Mouse (Mus musculus): ENCODE data around the gene Ap3d1. TPM values are rescaled to one million over a fixed set of nuclear protein-coding genes. Genes with fewer than 3 reads are reported as not detected.

The Ap3d1 gene
- polyA plus RNA-seq, 1 experiment, result 35.0 TPM

DNA sequence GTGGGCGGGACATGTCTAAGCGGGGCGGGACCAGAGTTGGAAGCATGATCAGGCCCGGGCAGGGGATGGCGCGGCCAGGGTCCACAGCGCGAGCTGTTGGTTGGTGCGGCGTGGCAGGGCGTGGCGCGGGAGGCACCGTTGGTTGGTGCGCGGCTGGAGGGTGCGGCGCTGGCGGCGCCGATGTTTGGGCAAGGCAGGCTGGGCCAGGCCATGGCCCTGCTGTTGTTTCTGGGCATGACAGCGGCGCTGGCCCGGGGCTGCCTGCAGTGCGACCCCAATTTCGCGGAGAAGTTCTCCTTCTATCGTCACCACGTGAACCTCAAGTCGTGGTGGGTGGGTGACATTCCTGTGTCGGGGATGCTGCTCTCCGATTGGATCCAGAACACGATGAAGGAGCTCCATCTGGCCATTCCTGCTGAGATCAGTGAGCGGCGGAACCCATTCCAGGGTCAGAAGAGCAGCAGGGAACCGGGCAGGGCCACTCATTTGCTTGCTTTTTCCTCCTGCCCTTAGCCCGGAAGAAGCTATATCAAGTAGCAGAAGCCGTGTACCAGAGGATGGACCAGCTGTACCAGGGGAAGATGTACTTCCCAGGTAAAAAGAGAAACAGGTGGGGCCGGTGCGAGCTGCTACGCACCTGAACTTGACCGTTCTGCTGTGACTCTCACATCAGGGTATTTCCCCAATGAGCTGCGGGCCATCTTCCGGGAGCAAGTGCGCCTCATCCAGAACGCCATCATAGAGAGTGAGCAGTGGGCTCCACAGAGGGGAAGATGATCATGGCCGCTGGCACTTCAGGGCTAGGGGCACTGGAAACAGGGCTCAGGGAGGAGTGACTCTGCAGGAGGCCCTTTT is 39.3 kb downstream of the Ap3d1 start:
- H3K4me3 ChIP-seq (ENCODE audit: insufficient read depth, low read depth, low read length), result peak overlapping the region; percentile 67
- H3K27ac ChIP-seq (replicated peaks; ENCODE audit: low read depth, low read length), result peak overlapping the region; percentile 33
- H3K4me1 ChIP-seq (ENCODE audit: control insufficient read depth, insufficient read depth, insufficient read length, low read length), result peaks cover 8% of the 10 kb centered on the region

DNA sequence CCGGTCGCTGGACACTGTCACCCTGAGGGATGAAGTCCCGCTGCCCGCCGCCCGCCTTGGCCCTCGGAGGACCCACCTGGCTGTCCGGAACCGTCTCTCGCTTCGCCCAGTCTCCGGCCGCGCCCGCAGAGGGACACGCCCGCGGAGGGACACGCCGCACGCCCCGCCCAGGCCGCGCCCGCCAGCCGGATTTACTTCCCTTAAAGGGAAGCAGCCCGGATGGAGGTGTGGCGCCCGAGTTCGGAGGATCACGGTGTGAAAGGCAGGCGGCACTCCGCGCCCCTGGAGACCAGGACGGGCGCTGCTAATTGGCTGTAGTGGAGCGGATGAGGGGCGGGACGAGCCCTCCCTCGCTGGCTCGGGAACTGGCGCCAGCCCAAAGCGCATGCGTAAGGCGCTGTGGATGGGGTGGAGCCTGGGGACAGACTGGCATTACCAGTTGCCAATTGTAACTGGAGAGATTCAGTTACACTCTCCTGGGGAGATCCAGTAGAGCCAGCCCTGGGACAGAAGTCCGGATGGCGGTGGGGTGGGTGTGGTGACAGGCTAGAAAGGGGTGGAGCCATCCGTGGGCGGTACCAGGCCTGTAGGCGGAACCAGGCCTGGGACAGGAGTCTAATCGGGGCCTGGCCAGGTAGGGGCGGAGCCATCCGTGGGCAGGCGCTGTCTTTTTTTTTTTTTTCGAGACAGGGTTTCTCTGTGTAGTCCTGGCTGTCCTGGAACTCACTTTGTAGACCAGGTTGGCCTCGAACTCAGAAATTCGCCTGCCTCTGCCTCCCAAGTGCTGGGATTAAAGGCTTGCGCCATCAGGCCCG is 40.1 kb downstream of the Ap3d1 start, which contains the start of the genes Mob3a and Izumo4:
Gene Mob3a, minus strand, starts transcription at position 257 of the 815 bp plus-strand sequence.
Gene Izumo4, plus strand, starts transcription at position 464 of the 815 bp plus-strand sequence.
- peak within 1 kb of the TSS; percentile 72 for H3K4me3 ChIP-seq (ENCODE audit: insufficient read depth, low read depth, low read length)
- peaks cover 8% of the 10 kb centered on the region for H3K4me1 ChIP-seq (ENCODE audit: control insufficient read depth, insufficient read depth, insufficient read length, low read length)
- peak within 1 kb of the TSS; percentile 61 for H3K27ac ChIP-seq (replicated peaks; ENCODE audit: low read depth, low read length)

DNA sequence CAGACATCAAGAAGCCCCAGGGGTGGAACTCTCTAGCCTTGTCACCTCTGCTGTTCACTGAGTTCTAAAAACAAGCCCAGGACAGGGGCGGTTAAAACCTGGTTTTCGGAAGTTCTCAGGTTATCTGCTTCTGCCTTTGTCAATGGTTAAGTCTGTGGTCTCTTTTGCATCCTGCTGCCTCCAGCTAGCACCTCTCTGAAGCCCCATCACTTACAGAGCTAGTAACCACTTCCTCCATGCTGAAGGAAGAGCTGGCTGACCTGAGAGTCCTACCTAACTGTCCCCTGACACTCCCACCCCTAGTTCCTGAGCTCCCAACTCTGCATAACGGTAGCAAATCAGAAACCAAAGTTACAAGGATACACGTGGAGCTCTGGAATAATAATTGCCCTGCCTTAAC is 41.3 kb downstream of the Ap3d1 start:
- 0 out of 2 replicates have a peak overlapping the region, but pooled peaks have one; percentile 4 for H3K27ac ChIP-seq (replicated peaks; ENCODE audit: low read depth, low read length)
- H3K4me3 ChIP-seq (ENCODE audit: insufficient read depth, low read depth, low read length), result peak overlapping the region; percentile 72
- peaks cover 15% of the 10 kb centered on the region for H3K4me1 ChIP-seq (ENCODE audit: control insufficient read depth, insufficient read depth, insufficient read length, low read length)

DNA sequence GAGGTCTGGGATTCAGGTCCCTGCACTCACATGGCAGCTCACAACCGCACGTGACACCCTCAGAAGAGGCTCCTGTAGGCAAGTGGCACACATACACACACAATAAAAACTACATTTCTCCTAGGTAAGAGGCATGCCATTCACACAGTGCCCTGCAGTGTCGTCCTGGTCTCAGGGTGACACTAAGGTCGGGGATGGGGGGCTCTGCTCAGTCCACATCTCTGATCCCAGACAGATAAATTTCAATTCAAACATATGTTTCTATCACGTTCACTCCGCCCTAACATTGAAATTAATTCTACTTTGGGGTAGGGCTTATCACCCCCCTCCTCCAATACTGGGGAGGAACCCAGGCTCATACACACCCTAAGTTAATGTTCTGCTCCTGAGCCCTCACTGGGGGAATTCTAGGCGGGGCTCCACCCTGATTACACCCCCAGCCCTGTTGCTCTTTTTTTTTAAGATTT is 42.0 kb downstream of the Ap3d1 start:
- Histone ChIP-seq H3K27ac (replicated peaks; ENCODE audit: low read depth, low read length) (no peak overlapping the region), H3K4me3 (ENCODE audit: insufficient read depth, low read depth, low read length) (0 out of 2 replicates have a peak overlapping the region, but pooled peaks have one; percentile 3), H3K4me1 (ENCODE audit: control insufficient read depth, insufficient read depth, insufficient read length, low read length) (peaks cover 19% of the 10 kb centered on the region)

DNA sequence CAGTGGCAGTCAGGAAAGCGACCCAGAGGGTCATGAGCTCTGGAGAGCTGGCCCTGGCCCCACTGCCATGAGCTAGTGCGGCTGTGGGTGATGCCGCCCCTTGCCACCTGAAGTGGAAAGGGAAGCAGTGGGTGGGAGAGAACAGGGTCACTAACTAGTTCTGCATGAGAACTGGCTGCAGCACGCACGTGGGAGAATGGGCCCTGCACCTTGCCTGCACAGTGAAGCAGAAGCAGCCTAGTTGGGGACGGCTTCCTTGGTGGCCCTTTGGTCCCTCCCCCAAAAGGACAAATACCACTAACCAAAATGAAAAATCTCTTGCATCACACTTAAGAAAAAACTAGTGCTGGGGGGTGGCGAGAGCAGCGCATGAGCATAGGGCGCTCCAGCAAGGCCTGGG is 43.5 kb downstream of the Ap3d1 start:
- Histone ChIP-seq H3K4me1 (ENCODE audit: control insufficient read depth, insufficient read depth, insufficient read length, low read length) (peaks cover 19% of the 10 kb centered on the region), H3K4me3 (ENCODE audit: insufficient read depth, low read depth, low read length) (no peak overlapping the region), H3K27ac (replicated peaks; ENCODE audit: low read depth, low read length) (no peak overlapping the region)

DNA sequence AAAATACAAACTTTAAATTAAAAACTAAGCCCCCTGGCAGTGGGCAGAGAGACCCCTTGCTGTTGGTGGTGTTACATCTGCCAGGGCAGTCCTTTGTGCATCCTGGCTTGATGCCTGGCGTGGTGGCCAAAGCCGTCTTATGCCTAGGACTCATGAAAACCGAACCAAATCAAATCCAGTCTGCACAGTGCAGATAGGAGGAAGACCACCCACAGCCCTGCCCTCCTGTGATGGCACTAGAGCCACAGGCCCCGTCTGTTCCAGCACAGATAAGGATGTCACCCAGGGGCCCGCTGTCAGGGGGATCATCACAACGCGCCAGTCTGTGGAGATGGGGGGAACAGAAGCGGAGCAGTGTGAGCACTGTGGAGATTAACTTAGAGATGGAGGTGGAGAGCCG is 44.3 kb downstream of the Ap3d1 start:
- H3K27ac ChIP-seq (replicated peaks; ENCODE audit: low read depth, low read length), result no peak overlapping the region
- H3K4me3 ChIP-seq (ENCODE audit: insufficient read depth, low read depth, low read length), result no peak overlapping the region
- peaks cover 16% of the 10 kb centered on the region for H3K4me1 ChIP-seq (ENCODE audit: control insufficient read depth, insufficient read depth, insufficient read length, low read length)

DNA sequence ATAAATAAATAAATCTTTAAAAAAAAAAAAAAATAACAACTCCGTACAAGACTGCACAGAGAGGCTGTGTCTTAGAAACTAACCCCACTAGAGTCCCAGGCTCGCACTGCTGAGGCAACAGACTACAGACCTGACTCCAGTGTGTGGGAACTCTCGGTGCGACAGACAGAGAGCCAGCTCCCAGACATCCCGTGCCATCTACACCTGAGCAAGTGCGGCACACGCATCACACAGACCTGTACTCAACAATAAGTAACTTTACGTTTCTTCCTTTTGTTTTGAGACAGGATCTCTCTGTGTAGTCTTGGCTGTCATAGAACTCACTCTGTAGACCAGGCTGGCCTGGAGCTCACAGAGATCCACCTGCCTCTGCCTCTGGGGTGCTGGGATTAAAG is 44.7 kb downstream of the Ap3d1 start:
- Histone ChIP-seq H3K4me1 (ENCODE audit: control insufficient read depth, insufficient read depth, insufficient read length, low read length) (peaks cover 16% of the 10 kb centered on the region), H3K4me3 (ENCODE audit: insufficient read depth, low read depth, low read length) (no peak overlapping the region)

DNA sequence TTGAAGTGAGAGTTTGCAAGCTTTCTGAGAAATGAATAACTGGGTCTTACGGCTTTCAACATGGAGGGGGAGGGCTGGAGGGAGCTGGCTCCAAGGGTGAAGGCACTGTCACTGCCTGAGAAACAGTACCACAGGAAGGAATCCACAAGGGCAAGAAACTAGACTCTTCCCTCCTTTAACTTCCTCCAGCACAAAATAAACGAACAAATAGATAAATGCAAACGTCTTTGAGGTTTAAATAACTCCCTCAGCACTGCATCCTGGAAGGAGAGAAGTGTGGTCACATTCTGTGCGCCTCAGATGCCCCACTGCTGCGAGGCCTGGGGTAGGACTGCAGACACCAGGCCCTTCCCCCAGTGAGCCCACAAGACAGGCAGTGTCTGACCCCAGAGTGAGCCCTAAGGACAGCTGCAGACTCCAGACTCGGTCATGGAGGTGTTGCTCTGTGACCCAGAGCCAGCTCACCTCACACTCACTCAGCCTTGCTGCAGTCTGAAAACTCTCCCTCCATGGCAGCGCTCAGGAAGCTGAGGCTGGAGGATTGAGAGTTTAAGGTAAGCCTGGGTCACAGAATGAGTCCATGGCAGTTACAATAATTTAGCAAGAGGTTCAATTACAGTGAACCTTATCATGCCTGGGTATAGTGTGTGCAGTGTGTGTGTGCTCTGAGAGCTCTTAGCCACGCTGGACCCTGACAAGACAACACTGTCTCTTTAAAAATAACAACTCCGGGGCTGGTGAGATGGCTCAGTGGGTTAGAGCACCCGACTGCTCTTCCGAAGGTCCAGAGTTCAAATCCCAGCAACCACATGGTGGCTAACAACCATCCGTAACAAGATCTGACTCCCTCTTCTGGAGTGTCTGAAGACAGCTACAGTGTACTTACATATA is 45.3 kb downstream of the Ap3d1 start:
- peaks cover 16% of the 10 kb centered on the region for H3K4me1 ChIP-seq (ENCODE audit: control insufficient read depth, insufficient read depth, insufficient read length, low read length)
- peak overlapping the region; percentile 89 for H3K27ac ChIP-seq (replicated peaks; ENCODE audit: low read depth, low read length)
- H3K4me3 ChIP-seq (ENCODE audit: insufficient read depth, low read depth, low read length), result no peak overlapping the region

More for the DNA sequence above, 44.7 kb downstream of the Ap3d1 start:
- no peak overlapping the region for H3K27ac ChIP-seq (replicated peaks; ENCODE audit: low read depth, low read length)

DNA sequence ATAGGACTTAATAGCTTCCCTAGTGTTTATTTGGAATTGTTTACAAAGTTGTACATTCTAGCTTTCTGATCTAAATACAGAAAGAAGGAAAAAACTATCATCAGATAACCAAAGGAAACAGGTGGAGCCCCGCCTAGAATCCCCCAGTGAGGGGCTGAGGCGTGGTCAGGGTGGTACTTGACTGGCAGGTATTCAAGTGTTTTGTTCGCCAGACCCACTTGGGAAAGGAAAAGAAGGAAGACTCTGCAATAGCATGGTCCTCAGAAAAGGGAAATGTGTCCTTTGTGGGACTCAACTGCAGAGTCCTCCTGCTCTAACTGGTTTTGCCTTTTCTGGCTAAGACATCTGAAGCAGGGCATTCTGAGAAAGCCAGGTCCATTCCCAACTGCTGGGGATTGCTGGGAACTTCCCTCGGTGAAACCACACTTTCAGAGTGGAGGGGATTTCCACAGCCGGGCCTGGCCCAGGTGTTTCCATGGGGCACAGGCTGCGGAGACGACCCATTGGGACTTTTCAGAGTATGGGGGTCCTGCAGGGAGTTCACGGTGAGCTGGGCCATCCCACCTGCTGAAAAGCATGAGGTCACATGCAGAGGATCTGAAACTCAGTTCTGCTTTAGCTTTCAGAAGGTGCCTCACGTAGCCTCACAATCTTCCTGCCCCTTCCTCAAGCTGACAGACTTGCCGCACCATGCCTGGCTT is 46.1 kb downstream of the Ap3d1 start:
- H3K4me1 ChIP-seq (ENCODE audit: control insufficient read depth, insufficient read depth, insufficient read length, low read length), result peaks cover 16% of the 10 kb centered on the region
- no peak overlapping the region for H3K4me3 ChIP-seq (ENCODE audit: insufficient read depth, low read depth, low read length)
- peak overlapping the region; percentile 89 for H3K27ac ChIP-seq (replicated peaks; ENCODE audit: low read depth, low read length)

DNA sequence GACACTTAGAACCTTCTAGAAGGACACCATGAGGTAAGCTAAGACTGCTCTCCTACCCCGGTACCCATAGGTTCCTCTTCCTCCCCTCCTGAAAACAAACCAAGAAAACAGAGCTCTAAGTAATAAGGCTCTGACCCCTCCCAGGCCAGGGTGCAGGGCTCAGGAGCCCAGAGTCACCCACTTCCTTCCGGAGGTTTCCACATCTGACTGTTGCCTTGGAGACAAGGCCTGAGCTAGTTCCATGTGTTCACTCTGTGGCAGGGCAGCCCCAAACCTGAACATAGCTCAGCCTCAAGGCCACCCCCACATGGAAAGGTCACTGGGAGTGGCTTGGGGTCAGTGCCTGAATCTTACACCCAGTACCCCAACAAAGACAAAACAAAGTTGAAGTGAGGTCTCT is 46.9 kb downstream of the Ap3d1 start:
- Histone ChIP-seq H3K4me1 (ENCODE audit: control insufficient read depth, insufficient read depth, insufficient read length, low read length) (peaks cover 14% of the 10 kb centered on the region), H3K27ac (replicated peaks; ENCODE audit: low read depth, low read length) (peak overlapping the region; percentile 89), H3K4me3 (ENCODE audit: insufficient read depth, low read depth, low read length) (no peak overlapping the region)

DNA sequence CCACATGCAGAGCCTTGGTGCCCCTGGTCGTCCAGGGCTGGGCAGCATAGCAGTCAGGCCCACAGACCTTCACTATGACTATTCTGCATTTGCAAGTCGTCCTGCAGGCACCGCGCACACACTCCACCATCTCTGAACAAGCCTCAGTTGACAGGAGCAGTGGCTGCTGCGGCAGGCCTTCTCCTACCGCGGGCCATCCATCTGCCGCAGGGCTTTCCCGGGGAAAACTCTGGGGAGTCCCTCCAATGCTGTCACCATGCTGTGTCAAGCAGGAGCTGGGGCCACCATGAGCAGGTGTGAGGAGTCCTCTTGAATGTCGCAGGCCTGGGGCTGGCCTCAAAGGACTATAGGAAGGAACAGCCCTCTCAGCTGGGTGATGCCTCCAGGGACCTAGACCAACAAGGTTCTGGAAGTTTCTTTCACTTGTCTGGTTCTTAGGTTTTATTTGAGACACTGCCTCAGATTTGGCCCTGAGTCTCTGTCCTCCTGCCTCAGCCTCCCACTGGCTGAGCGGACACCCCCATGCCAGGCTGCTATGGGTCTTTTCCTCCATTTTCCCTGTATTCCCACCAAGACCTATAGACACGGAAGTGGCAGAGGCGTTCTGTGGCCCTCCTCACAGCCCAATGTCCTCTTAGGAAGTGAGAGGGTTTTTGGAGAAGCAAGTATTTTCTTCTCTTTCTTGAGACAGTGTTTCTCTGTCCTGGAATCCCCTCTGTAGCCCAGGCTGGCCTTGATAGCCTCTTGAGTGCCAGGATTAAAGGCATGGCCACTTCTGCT is 47.7 kb downstream of the Ap3d1 start:
- peak overlapping the region; percentile 89 for H3K27ac ChIP-seq (replicated peaks; ENCODE audit: low read depth, low read length)

DNA sequence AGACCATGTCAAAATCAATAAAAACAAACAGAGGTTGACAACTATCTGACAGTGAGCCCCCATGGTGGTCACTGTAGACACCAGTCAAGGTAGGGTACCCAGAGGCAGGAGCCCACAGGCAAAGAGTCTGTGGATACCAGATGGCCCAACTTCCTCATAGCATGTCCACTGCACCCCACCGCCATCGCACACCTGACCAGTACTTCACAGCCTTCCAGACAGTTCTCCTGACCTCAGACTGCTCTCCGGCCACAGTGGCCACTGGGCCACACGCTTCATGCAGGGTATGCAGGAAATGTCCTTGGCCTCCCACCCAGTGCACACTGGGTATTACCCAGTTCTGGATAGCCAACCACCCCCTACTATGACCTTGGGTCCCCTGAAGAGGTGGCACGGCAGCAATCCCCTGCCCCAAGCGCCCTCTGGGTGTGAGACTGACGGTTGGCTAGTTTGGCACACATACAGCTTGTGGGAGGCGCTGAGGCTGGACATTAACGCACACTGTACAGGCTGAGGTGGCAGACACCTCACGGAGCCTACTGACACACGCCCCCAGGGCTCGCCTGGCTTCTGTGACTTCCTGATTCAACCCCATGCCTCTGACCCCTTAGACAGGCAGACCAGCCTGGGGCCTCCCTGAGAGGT is 48.5 kb downstream of the Ap3d1 start:
- no peak overlapping the region for H3K4me3 ChIP-seq (ENCODE audit: insufficient read depth, low read depth, low read length)
- H3K4me1 ChIP-seq (ENCODE audit: control insufficient read depth, insufficient read depth, insufficient read length, low read length), result peaks cover 11% of the 10 kb centered on the region
- peak overlapping the region; percentile 89 for H3K27ac ChIP-seq (replicated peaks; ENCODE audit: low read depth, low read length)

More for the DNA sequence above, 47.7 kb downstream of the Ap3d1 start:
- Histone ChIP-seq H3K4me1 (ENCODE audit: control insufficient read depth, insufficient read depth, insufficient read length, low read length) (peaks cover 11% of the 10 kb centered on the region), H3K4me3 (ENCODE audit: insufficient read depth, low read depth, low read length) (no peak overlapping the region)
